Mouse (Mus musculus) heart, adult 2 months (tissue): ENCODE data around the gene Arhgef10l.

Experiments used
- CTCF ChIP-seq: fragments of 200-600 bp; IDR thresholded peaks from 2 replicates; pipeline ENCODE4 v1.8.1; 2022; ENCODE audit warnings: antibody characterized with exemption, mild to moderate bottlenecking, moderate library complexity
- EP300 ChIP-seq: fragments of 200-500 bp; IDR thresholded peaks from 2 replicates; pipeline ENCODE4 v1.6.1; 2011; ENCODE audit warnings: low read depth, low read length, control low read depth; ENCODE audit not compliant: insufficient read depth
- POLR2A ChIP-seq: fragments of 200-500 bp; IDR thresholded peaks from 2 replicates; pipeline ENCODE4 v1.6.1; 2011; ENCODE audit warnings: mild to moderate bottlenecking, low read depth, low read length, control low read depth; ENCODE audit not compliant: insufficient read depth

DNA sequence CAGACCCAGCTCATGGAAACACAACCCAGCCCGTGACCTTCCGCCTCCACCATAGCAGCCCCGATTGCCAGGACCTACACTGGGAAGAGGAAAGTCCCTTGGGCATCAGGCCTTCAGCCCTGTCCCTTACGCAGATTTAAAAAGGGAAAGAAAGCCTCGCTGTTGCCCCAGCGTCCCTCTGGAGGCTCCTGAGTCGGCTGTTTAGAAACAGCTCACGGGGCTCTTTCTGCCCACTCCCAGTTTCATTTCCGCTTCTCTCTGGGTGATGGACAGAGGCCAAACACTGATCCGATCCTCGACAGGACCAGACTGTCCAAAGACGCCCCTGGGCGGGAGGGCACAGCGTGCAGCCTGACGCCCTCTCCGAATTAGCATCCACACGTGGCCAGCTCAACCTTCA, 93.4 kb downstream of the Arhgef10l start:
- TF ChIP-seq CTCF (no peak), EP300 (no peak), POLR2A (no peak)
